ENCODE assay signal across 25 mouse cellular contexts in genomic region chr7:125625219-125625618, GRCm38 (mm10). TPM values are rescaled to one million over a fixed set of nuclear protein-coding genes. Genes with fewer than 3 reads are reported as not detected.
DNase-seq lines count a peak whose midpoint lies in the region; ATAC-seq and TF ChIP-seq lines count a peak whose summit lies in the region.
"Had no signal": no experiment of that assay in that cellular context is flagged by ENCODE, and none has a peak within 500 bp of the region (broad histone marks: within the 10 kb centered on the region; RNA-seq: fewer than 3 reads in every experiment).

No protein-coding gene starts in this region.

- H3K27me3 ChIP-seq in midbrain, embryonic 12.5 days, result no peaks in the 10 kb centered on the region
- H3K27me3 ChIP-seq in midbrain, embryonic 11.5 days (ENCODE audit: control insufficient read depth, insufficient read depth, low read length), result no peaks in the 10 kb centered on the region
- H3K27me3 ChIP-seq in thymus, adult 2 months (ENCODE audit: control insufficient read depth, insufficient read depth, low read length), result no peaks in the 10 kb centered on the region
- H3K27me3 ChIP-seq: embryonic facial prominence, embryonic 12.5 days; forebrain, embryonic 12.5 days; hindbrain, embryonic 13.5 days; limb, embryonic 12.5 days; liver, embryonic 12.5 days; midbrain, embryonic 15.5 days; neural tube, embryonic 13.5 days had no signal

- ATAC-seq in midbrain, embryonic 12.5 days (ENCODE audit: low FRiP score, low read depth), result peak; percentile 16; the same call in 1 of the 2 replicates
- no peak for ATAC-seq in midbrain, embryonic 11.5 days (ENCODE audit: low FRiP score)
- ATAC-seq in activated CD4-positive, CD25-positive, alpha-beta regulatory T cell, adult 4 months, result peak; percentile 60
- no peak for ATAC-seq in erythroblast, adult 5-6 weeks (replicated peaks; ENCODE audit: low FRiP score, poor library complexity, severe bottlenecking)
- ATAC-seq: liver, embryonic 12.5 days; midbrain, embryonic 15.5 days had no signal

- WGBS in midbrain, embryonic 12.5 days, result 71% methylated on average over 4 of the region's 4 CpGs
- 76% methylated on average over 4 of the region's 4 CpGs for WGBS in midbrain, embryonic 11.5 days
- WGBS in thymus, adult 2 months, result 33% methylated on average over 4 of the region's 4 CpGs

- no peaks in the 10 kb centered on the region for H3K4me1 ChIP-seq in midbrain, embryonic 12.5 days
- H3K4me1 ChIP-seq in midbrain, embryonic 11.5 days (ENCODE audit: control insufficient read depth, insufficient read depth, low read length), result no peaks in the 10 kb centered on the region
- peaks cover 53% of the 10 kb centered on the region for H3K4me1 ChIP-seq in thymus, adult 2 months (replicated peaks; ENCODE audit: control insufficient read depth, insufficient read depth, low read length)
- H3K4me1 ChIP-seq: embryonic facial prominence, embryonic 12.5 days; forebrain, embryonic 12.5 days; hindbrain, embryonic 13.5 days; liver, embryonic 12.5 days; midbrain, embryonic 15.5 days; neural tube, embryonic 13.5 days had no signal

- TF ChIP-seq CTCF in thymus, adult 2 months (IDR thresholded peaks at IDR 0.05; ENCODE audit: borderline replicate concordance, control insufficient read depth, extremely low read depth, insufficient read depth, low read length, poor library complexity), result no peak

- 0 out of 2 replicates have a peak, but pooled peaks cover 5% of the 10 kb centered on the region for H3K9me3 ChIP-seq in midbrain, embryonic 12.5 days
- H3K9me3 ChIP-seq in midbrain, embryonic 11.5 days (ENCODE audit: control insufficient read depth, low read length), result no peaks in the 10 kb centered on the region
- H3K9me3 ChIP-seq: embryonic facial prominence, embryonic 12.5 days; limb, embryonic 12.5 days; midbrain, embryonic 15.5 days had no signal

- no peak overlapping the region for H3K27ac ChIP-seq in midbrain, embryonic 12.5 days (replicated peaks)
- no peak overlapping the region for H3K27ac ChIP-seq in midbrain, embryonic 11.5 days (ENCODE audit: low read depth, low read length)
- H3K27ac ChIP-seq in thymus, adult 2 months (ENCODE audit: control insufficient read depth, insufficient read depth, low read length), result no peak overlapping the region
- H3K27ac ChIP-seq: embryonic facial prominence, embryonic 12.5 days; forebrain, embryonic 12.5 days; gastrocnemius, adult 2 months; hindbrain, embryonic 13.5 days; limb, embryonic 12.5 days; liver, embryonic 12.5 days; midbrain, embryonic 15.5 days; neural tube, embryonic 13.5 days had no signal

- no peak for DNase-seq in midbrain, embryonic 11.5 days (ENCODE audit: low spot score, missing footprints)
- DNase-seq in thymus, adult 2 months, result peak; percentile 64
- no peak for DNase-seq in spleen, adult 18-20 months
- no peak for DNase-seq in testis, postnatal 14 days (ENCODE audit: low spot score)
- DNase-seq: adrenal gland, adult 8-10 months; cerebellum, adult 11-12 months; cerebellum, postnatal 14 days; gastrocnemius, adult 2 months; kidney, adult 18-20 months; kidney, postnatal 10 days; lung, adult 18-20 months; lung, postnatal 10 days; retina, postnatal 1 day had no signal

- no peak for TF ChIP-seq POLR2A in thymus, adult 2 months (IDR thresholded peaks at IDR 0.05; ENCODE audit: control insufficient read depth, extremely low read depth, insufficient read depth, low read length, poor library complexity)

- no peaks in the 10 kb centered on the region for H3K36me3 ChIP-seq in midbrain, embryonic 12.5 days
- H3K36me3 ChIP-seq in midbrain, embryonic 11.5 days (ENCODE audit: control insufficient read depth, insufficient read depth, low read length), result no peaks in the 10 kb centered on the region
- peaks cover 17% of the 10 kb centered on the region; the same call in 1 of the 2 replicates for H3K36me3 ChIP-seq in thymus, adult 2 months (ENCODE audit: control insufficient read depth, insufficient read depth, low read length)
- H3K36me3 ChIP-seq: embryonic facial prominence, embryonic 12.5 days; forebrain, embryonic 12.5 days; hindbrain, embryonic 13.5 days; limb, embryonic 12.5 days; liver, embryonic 12.5 days; midbrain, embryonic 15.5 days; neural tube, embryonic 13.5 days had no signal

- H3K4me3 ChIP-seq in midbrain, embryonic 12.5 days, result no peak overlapping the region
- H3K4me3 ChIP-seq in midbrain, embryonic 11.5 days (ENCODE audit: low read depth, low read length), result no peak overlapping the region
- no peak overlapping the region for H3K4me3 ChIP-seq in thymus, adult 2 months (ENCODE audit: control insufficient read depth, insufficient read depth, low read length)
- H3K4me3 ChIP-seq: embryonic facial prominence, embryonic 12.5 days; erythroblast, embryonic 14.5 days; forebrain, embryonic 12.5 days; gastrocnemius, adult 2 months; hindbrain, embryonic 13.5 days; limb, embryonic 12.5 days; liver, embryonic 12.5 days; midbrain, embryonic 15.5 days; neural tube, embryonic 13.5 days had no signal

- H3K9ac ChIP-seq in midbrain, embryonic 12.5 days (replicated peaks), result no peak overlapping the region
- H3K9ac ChIP-seq in midbrain, embryonic 11.5 days (ENCODE audit: low read length), result no peak overlapping the region
- H3K9ac ChIP-seq: embryonic facial prominence, embryonic 12.5 days; forebrain, embryonic 12.5 days; hindbrain, embryonic 13.5 days; limb, embryonic 12.5 days; liver, embryonic 12.5 days; midbrain, embryonic 15.5 days; neural tube, embryonic 13.5 days had no signal

- H3K4me2 ChIP-seq in midbrain, embryonic 12.5 days (replicated peaks), result no peak overlapping the region
- no peak overlapping the region for H3K4me2 ChIP-seq in midbrain, embryonic 11.5 days
- H3K4me2 ChIP-seq: embryonic facial prominence, embryonic 12.5 days; forebrain, embryonic 12.5 days; heart, embryonic 11.5 days; hindbrain, embryonic 13.5 days; limb, embryonic 12.5 days; liver, embryonic 12.5 days; midbrain, embryonic 15.5 days; neural tube, embryonic 13.5 days had no signal

RNA-seq across cellular contexts. Expression of gene Il21r, which starts 22.0 kb away (rescaled TPM):
- polyA plus RNA-seq in midbrain, embryonic 12.5 days (2016; fragmentation: Nextera tagmentation; extraction: Ambion mirVana), result 0.27 and 0.37 TPM in 2 replicates
- 0.36 and 0.43 TPM in 2 replicates for polyA plus RNA-seq in midbrain, embryonic 11.5 days (2014; fragmentation: Nextera tagmentation; extraction: Ambion mirVana)
- 10 to 100 TPM; 53.6 to 63.4 TPM for polyA plus RNA-seq in activated CD4-positive, CD25-positive, alpha-beta regulatory T cell, adult 4 months (2017; shearing (Covaris generic))
- polyA plus RNA-seq in thymus, adult 2 months (2012; rRNA removed), result 177 and 188 TPM in 2 replicates
- total RNA-seq in erythroblast, adult 5-6 weeks (2015; ENCODE audit: low replicate concordance), result 1.3 TPM in 2 replicates
- total RNA-seq in erythroblast, adult 5-6 weeks (2017; ENCODE audit: low replicate concordance), result 0.42 and 0.43 TPM in 2 replicates
- total RNA-seq: gastrocnemius, adult 2 months had no signal

Comparison
In these comparisons a context has a peak if more than half of its experiments do, and no peak if none do; other contexts are left out.
1. ATAC-seq: peak in midbrain, embryonic 12.5 days (single experiment) and activated CD4-positive, CD25-positive, alpha-beta regulatory T cell, adult 4 months (single experiment); none in midbrain, embryonic 11.5 days (single experiment) and erythroblast, adult 5-6 weeks (single experiment).
2. RNA of gene Il21r, which starts 22.0 kb away (polyA plus RNA-seq): 177 to 188 TPM in thymus, adult 2 months and 53.6 to 63.4 TPM in activated CD4-positive, CD25-positive, alpha-beta regulatory T cell, adult 4 months; 0.27 to 0.37 TPM in midbrain, embryonic 12.5 days and 0.36 to 0.43 TPM in midbrain, embryonic 11.5 days; every median in the first group is over 10 times any median in the second.